Mouse (Mus musculus) retina, adult 2 months (tissue): ENCODE data around the gene Nfkbid.
A peak's percentile ranks its signal among the peaks of the same experiment; 100 is the strongest.

ENCODE experiments used
- DNase-seq: peaks from one replicate; pipeline ENCODE4 v3.0.0-alpha.2; 2012; ENCODE audit warnings: low read depth, low spot score

Gene Nfkbid

GRCm38 (mm10) chr7:30421175-30421889 lies at the start of gene Nfkbid:
TSS of gene Nfkbid (plus strand) at chr7:30421732.
- no peak for DNase-seq

- peak; percentile 85 for DNase-seq
Measured at GRCm38 (mm10) chr7:30373501-30373962, 48.0 kb upstream of the Nfkbid start.

- DNase-seq, result no peak
Measured at GRCm38 (mm10) chr7:30380061-30380460, 41.5 kb upstream of the Nfkbid start.

DNA sequence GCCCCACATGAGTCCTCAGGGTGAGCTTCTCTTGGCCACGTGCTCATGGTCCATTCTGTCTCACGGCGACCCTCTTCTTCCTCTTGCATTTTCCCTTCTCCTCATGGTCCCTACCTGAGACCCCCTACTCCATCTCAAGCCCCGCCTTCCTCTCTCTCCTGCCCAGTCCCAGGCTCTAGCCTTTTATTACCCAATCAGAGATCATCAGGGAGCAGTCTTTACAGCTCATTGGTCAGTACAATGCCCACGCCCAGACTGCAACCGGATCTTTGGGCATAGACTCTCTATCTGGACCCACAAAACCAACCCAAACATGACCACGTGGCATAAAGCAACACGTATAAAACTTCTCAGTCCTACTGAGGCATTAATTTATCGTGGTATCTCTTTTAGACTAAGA lies 37.4 kb upstream of the Nfkbid start:
- no peak for DNase-seq

- DNase-seq, result no peak
Measured at GRCm38 (mm10) chr7:30392746-30393520, 28.6 kb upstream of the Nfkbid start.

DNA sequence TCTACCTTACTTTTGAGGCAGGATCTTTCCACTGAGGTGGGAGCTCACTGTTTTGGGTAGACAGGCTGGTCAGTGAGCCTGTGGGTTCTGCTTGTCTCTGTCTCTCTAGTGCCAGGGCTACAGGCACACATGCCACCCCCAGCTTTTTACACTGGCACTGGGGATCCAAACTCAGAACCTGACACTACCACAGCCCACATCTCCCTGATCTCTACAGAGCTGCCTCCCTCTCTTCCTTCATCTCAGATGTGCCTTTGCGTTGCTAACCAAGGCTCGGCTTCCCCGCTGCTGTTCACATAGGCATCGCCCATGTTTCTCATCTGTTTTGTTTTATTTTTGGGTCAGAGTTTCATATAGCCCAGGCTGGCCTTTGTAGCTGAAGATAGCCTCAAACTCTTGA lies 27.9 kb upstream of the Nfkbid start:
- no peak for DNase-seq

DNA sequence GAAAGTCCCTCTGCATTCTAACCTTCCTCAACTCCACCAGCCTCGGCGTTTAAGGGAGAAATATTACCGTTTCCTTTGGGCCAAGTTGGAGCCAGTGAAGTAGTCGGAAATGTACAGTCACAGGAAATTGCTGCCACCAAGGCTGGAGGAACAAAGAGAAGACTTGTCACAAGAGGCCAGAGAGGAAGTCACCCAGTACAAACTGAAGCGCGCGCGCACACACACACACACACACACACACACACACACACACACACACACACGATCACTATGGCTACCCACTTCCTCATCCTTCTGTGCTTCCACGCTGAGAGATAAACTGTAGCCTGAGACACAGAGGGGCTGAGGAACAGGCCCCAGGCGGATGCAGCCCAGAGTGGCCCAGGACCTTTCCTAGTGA lies 27.2 kb upstream of the Nfkbid start:
- DNase-seq, result no peak

- no peak for DNase-seq
Measured at GRCm38 (mm10) chr7:30394871-30395270, 26.7 kb upstream of the Nfkbid start.

GRCm38 (mm10) chr7:30399671-30400070 lies 21.9 kb upstream of the Nfkbid start:
- DNase-seq, result no peak

GRCm38 (mm10) chr7:30402343-30402742 lies 19.2 kb upstream of the Nfkbid start:
- no peak for DNase-seq

DNA sequence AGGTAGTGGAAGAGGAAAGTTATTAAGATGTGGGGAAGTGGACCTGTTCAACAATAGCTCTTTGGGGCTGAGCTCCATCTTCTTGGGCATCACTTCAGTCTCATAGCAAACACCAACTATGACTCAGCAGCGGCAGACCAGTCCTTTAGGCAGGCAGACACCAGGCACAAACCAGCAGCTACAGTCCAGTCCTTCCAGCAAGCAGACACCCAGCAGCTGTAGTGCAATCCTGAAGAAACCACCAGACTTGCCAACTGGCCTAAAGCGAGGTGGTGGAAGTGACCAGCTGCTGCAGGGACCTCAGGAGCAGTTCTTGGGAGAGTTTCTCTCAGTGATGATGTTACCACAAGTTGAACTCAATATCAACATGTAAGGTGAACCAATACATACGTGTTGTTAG lies 12.9 kb upstream of the Nfkbid start:
- no peak for DNase-seq

- no peak for DNase-seq
Measured at GRCm38 (mm10) chr7:30409789-30410188, 11.7 kb upstream of the Nfkbid start.

- DNase-seq, result no peak
Measured at GRCm38 (mm10) chr7:30411023-30411422, 10.5 kb upstream of the Nfkbid start.

DNA sequence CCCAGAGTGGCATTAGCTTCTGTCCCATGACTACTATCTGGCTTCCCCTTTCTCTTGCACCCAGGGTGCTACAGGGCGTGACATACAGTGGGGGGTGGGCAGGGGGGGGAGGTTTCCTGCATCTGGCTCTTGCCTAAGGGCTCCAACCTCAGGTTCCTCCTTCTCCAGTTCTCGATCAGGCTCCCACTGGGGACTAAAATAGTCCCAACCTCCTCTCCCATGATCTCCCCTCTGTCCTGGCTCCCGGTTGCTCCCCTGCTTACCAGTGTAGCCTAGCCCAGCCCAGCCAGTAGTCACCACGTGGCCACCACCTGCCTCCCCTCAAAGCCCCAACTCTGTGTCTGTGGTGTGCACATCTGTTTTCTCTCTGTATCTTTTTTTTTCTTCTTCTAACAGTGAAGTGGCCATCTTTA lies 8.8 kb upstream of the Nfkbid start:
- no peak for DNase-seq

DNA sequence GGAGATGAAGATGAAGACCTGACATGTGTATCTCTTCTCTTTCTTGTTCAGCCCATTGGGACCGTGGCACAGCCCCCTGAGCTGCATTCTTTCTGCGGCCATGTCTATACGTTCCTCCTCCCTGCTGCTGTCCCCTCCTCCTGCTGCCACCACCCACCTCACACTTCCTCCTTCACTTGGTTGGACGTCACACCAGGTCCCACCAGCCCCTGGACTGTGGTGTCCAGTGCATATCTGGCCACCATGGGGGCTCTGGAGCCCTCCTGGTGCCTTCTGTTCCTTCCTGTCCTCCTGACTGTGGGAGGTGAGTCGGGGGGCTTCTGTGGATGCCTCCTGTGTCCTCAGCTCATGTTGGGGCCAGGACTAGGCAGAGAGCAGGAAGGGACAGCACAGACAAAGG lies 7.9 kb upstream of the Nfkbid start, which contains the start of gene Tyrobp:
Tyrobp (plus strand) TSS at position 165 of the 400 bp plus-strand sequence.
- no peak for DNase-seq

DNA sequence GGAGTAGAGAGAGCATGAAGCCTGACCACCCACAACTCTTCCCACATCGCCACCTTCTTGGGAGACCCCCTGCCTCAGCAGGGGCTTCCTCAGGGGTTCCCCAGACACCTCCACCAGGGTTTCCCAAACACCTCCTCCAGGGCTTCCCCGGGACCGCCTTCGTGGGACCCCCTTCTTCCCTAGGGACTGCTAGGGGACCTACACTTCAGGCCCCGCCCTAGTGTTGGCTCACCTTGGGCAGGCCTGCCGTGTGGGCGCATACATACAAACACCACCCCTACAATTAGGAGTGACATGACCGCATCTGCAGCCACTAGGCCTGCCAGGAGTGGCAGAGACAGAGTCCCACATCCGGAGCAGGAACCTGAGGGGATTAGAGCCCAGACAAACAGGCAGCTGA lies 3.7 kb upstream of the Nfkbid start:
- DNase-seq, result no peak

- no peak for DNase-seq
Measured at GRCm38 (mm10) chr7:30419561-30420499, 1.7 kb upstream of the Nfkbid start, which contains the start of gene Hcst. TSS of gene Hcst (minus strand) at chr7:30419854.

DNA sequence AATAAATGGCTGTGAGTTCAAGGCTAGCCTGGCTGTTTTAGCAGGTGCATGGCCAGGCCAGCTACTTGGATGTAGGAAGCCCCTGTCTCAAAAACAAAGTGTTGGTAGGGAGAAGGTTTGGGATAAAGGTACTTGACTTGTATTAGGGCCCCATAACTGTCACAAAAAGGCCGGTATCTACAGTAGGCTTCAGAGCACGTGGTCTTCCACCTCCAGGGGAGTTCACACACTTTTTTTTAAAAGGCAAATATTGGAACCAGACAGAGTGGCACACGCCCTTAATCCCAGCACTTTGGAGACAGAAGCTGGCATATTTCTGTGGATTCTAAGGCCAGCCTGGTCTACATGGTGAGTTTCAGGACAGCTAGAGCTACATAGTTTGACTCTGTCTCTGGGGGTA lies 859 bp upstream of the Nfkbid start:
- no peak for DNase-seq

DNA sequence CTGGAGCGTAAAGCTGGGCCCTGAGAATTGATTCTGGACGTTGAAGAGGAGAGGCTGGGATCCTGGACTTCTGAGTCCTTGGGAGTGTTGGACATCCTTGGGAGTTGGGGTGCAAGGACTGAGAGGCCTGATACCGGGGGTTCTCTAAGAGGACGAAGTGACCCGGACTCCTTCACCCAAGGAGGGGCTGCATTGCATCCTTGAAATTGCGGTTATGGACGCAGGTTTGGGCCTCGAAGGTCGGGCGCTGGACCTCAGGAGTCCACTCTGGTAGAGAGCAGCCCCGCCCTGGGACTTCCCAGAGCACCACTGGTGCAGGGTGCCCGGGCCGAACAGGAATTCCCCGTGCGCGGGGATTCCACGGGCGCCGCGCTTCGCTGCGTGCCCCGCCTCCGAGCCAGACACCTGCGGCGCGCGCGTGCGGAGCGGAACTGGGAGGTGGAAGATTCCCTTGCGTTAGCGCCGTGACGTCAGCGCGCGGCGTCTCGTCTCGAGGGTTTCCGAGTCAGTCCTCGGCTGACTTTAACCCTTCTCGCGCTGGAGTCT lies 431 bp downstream of the Nfkbid start:
- DNase-seq, result peak; percentile 70

GRCm38 (mm10) chr7:30422560-30422959 lies 1.0 kb downstream of the Nfkbid start:
- no peak for DNase-seq

DNA sequence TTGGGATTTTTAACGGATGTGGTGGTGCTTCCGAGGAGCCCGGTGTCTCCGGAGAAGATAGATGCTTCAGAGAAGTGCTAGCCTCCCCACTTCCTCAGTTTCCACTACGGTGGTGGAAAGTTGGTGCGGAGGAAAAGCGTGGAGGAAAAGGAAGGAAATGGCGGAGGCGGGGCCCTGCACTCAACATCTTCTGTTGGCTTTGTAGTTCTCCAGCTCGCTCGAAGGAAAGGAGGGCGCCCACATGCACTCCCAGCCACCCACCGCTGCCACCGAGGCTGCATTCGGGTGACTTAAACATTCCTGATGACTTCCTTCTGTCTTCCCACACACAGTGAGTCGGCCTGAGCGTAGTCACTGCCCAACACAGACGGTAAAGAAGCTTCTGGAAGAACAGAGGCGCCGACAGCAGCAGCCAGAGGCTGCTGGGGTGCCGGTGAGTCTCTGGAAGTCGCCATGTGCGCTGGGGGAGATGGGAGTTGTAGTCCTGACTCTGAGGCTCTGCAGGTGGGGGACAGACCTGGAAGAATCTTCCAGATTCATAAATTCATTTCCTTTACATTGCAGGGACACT lies 1.6 kb downstream of the Nfkbid start:
- no peak for DNase-seq
